Comparison of ENCODE assay signal across 9 mouse cellular contexts in the genomic region with DNA sequence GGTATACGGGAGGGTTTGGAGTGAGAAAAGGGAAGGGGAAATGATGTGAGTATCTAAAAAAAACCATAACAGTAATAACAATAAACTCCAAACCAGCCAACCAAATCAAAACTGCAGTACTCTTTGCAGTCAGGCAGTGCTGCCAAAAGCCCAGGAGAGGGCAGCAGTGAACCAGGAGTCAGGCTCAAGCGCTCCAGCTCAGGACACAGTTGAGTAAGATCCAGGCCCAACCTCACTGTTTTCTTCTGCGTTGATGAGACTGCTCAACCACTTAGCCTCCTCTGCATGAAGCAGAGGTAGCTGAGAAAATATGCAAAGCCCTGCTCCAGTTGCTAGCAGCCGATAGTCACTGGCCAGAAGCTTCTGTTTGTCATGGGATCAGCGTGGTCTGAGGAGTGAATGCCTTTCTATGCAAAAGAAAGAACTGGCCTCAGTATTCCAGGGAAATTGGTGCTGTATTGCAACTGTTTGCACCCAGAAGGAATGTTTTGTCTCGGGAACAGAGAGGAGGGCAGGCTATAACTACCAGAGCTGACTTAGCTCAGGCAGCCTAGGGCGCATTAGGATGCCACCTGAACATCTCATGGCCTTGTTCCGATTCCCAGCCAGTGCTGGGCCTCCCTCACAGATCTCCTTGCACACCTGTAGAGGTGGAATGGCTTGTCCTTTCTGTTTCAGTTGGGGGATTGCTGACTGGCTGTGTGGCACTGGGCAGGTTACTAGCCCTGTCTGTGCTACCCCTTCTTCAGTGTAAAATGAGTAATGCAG. TPM values are rescaled to one million over a fixed set of nuclear protein-coding genes. Genes with fewer than 3 reads are reported as not detected.
DNase-seq lines count a peak whose midpoint lies in the region; ATAC-seq and TF ChIP-seq lines count a peak whose summit lies in the region.
"Had no signal": no experiment of that assay in that cellular context is flagged by ENCODE, and none has a peak within 500 bp of the region (broad histone marks: within the 10 kb centered on the region; RNA-seq: fewer than 3 reads in every experiment).

No protein-coding gene starts in this region.

- ATAC-seq in forebrain, embryonic 13.5 days = peak; percentile 84
- peak; percentile 85 to 92 for ATAC-seq in hematopoietic stem cell, adult 5-6 weeks (replicated peaks in 1 of 2; ENCODE audit: insufficient read depth in 1 of 2, low FRiP score in 2 of 2, low TSS enrichment in 1 of 2, low read depth in 1 of 2, poor library complexity in 2 of 2, severe bottlenecking in 2 of 2)

- H3K4me1 ChIP-seq in forebrain, embryonic 13.5 days = no peaks in the 10 kb centered on the region

- TF ChIP-seq CTCF in layer of hippocampus, adult 2 months (conservative IDR thresholded peaks at IDR 0.05) = peak; percentile 97

- H3K27ac ChIP-seq in forebrain, embryonic 13.5 days = no peak overlapping the region
- H3K27ac ChIP-seq in layer of hippocampus, adult 2 months = peak overlapping the region; percentile 53; the same call in 1 of the 2 replicates
- H3K27ac ChIP-seq: macrophage had no signal

- peaks cover 4% of the 10 kb centered on the region; the same call in 1 of the 2 replicates for H3K36me3 ChIP-seq in forebrain, embryonic 13.5 days (ENCODE audit: poor library complexity, severe bottlenecking)

- no peak overlapping the region for H3K9ac ChIP-seq in forebrain, embryonic 13.5 days

- H3K4me2 ChIP-seq in forebrain, embryonic 13.5 days = no peak overlapping the region

- H3K9me3 ChIP-seq in forebrain, embryonic 13.5 days (replicated peaks) = no peaks in the 10 kb centered on the region

- no peaks in the 10 kb centered on the region for H3K27me3 ChIP-seq in forebrain, embryonic 13.5 days

- 42% methylated on average over 8 of the region's 8 CpGs for WGBS in forebrain, embryonic 13.5 days

- no peak overlapping the region for H3K4me3 ChIP-seq in forebrain, embryonic 13.5 days
- no peak overlapping the region for H3K4me3 ChIP-seq in layer of hippocampus, adult 2 months

- DNase-seq in MN1 (ENCODE audit: low spot score) = peak; percentile 77
- DNase-seq in c-Kit-positive CD71-positive TER-119-positive erythroid progenitor cells, embryonic 14.5 days (ENCODE audit: low spot score) = peak; percentile 53
- peak; percentile 77 to 80 for DNase-seq in layer of hippocampus, adult 2 months (ENCODE audit: low spot score in 2 of 2)
- peak; percentile 78 for DNase-seq in lung, postnatal 10 days
- peak; percentile 81 for DNase-seq in retina, postnatal 1 day
- peak; percentile 36 for DNase-seq in yolk sac, embryonic 10.5 days (ENCODE audit: low spot score)

RNA-seq across cellular contexts. Expression of a gene that starts 53.3 kb away (rescaled TPM):
- polyA plus RNA-seq in forebrain, embryonic 13.5 days (2015; fragmentation: Nextera tagmentation; extraction: Ambion mirVana) = 19.2 and 21.7 TPM in 2 replicates
- 13.4 and 17.4 TPM in 2 replicates for total RNA-seq in hematopoietic stem cell, adult 5-6 weeks (2017)
- total RNA-seq in layer of hippocampus, adult 2 months (2021) = 100 to 1,000 TPM; 257 to 258 TPM

Comparison
In these comparisons a context has a peak if more than half of its experiments do, and no peak if none do; other contexts are left out.
1. RNA of a gene that starts 53.3 kb away (total RNA-seq): 257 to 258 TPM in layer of hippocampus, adult 2 months; 13.4 to 17.4 TPM in hematopoietic stem cell, adult 5-6 weeks; every median in the first group is over 10 times any median in the second.
2. Peak in every context shown above with its lines, with median percentiles within 50 percentile points of each other: DNase-seq.